ENCODE assay signal across 20 mouse cellular contexts in the genomic region with DNA sequence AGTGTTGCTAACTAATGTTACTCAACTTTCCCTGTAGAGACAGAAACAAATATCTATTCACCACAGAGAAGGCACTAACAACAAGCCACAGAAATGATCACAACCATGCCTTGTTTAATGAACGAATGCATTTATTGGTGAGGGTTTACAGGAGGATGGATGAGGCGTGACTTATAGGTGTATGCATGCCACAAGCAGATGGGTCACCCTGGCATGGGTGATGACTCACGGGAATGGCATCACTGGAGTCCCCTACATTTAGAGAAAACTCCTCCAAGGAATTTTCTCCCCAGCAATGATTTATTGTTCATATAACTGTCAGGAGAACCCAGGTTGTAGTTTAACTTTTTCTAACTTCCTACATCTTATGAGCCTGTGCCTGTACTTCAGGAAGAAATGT.
DNase-seq lines count a peak whose midpoint lies in the region; TF ChIP-seq lines count a peak whose summit lies in the region.
"Had no signal": no experiment of that assay in that cellular context is flagged by ENCODE, and none has a peak within 500 bp of the region (broad histone marks: within the 10 kb centered on the region; RNA-seq: fewer than 3 reads in every experiment).

No protein-coding gene starts in this region.

- no peak for TF ChIP-seq CTCF in C2C12 (IDR thresholded peaks at IDR 0.05; ENCODE audit: control insufficient read depth, insufficient read depth, insufficient read length)

- H3ac ChIP-seq in C2C12 (ENCODE audit: control insufficient read depth, insufficient read length, low read depth): no peak overlapping the region

- H3K27me3 ChIP-seq in C2C12 (ENCODE audit: control insufficient read depth, insufficient read depth, insufficient read length): no peaks in the 10 kb centered on the region
- H3K27me3 ChIP-seq: embryonic facial prominence, embryonic 13.5 days; embryonic facial prominence, embryonic 15.5 days; forebrain, embryonic 12.5 days had no signal

- DNase-seq in 3134 (ENCODE audit: extremely low read depth, insufficient read length, low spot score): peak; percentile 43
- DNase-seq in NIH3T3 (ENCODE audit: low read depth): peak; percentile 14
- DNase-seq in heart, adult 18-20 months: no peak
- DNase-seq in embryo, embryonic 11 days: no peak
- no peak for DNase-seq in frontal cortex, postnatal 14 days (ENCODE audit: low spot score in 2 of 2)
- DNase-seq: adrenal gland, adult 8-10 months; adrenal gland, postnatal 14 days; adrenal gland, postnatal 36 days; B cell, adult 2 months; cerebellum, adult 11-12 months; cerebellum, adult 2 months; cerebellum, adult 9-10 months; cerebellum, postnatal 10 days; cerebellum, postnatal 25 days had no signal

- no peaks in the 10 kb centered on the region for H3K79me2 ChIP-seq in C2C12 (ENCODE audit: control insufficient read depth, insufficient read depth)

- no peaks in the 10 kb centered on the region for H3K79me3 ChIP-seq in C2C12 (ENCODE audit: low read depth)

- no peak overlapping the region for H3K4me3 ChIP-seq in C2C12 (ENCODE audit: insufficient read depth, poor library complexity, severe bottlenecking)
- H3K4me3 ChIP-seq: embryonic facial prominence, embryonic 13.5 days; embryonic facial prominence, embryonic 15.5 days; erythroblast, embryonic 14.5 days; forebrain, embryonic 10.5 days; forebrain, embryonic 12.5 days had no signal

- H3K36me3 ChIP-seq in C2C12 (ENCODE audit: control insufficient read depth, insufficient read depth): no peaks in the 10 kb centered on the region
- H3K36me3 ChIP-seq: embryonic facial prominence, embryonic 13.5 days; embryonic facial prominence, embryonic 15.5 days; forebrain, embryonic 10.5 days; forebrain, embryonic 12.5 days had no signal

TF ChIP-seq in C2C12, 6 proteins besides CTCF, POLR2A, EP300 and RAD21:
- peak; percentile 74 for TF ChIP-seq CEBPB (IDR thresholded peaks at IDR 0.05; ENCODE audit: low read depth)
- TF ChIP-seq MYOG (IDR thresholded peaks at IDR 0.05; ENCODE audit: control insufficient read depth, extremely low read depth, insufficient read length): no peak
- TF ChIP-seq MAX (IDR thresholded peaks at IDR 0.05): peak; percentile 89
- TF ChIP-seq FOSL1 (IDR thresholded peaks at IDR 0.05; ENCODE audit: insufficient read depth, low read length, poor library complexity, severe bottlenecking): peak; percentile 67
- TF ChIP-seq USF1 (IDR thresholded peaks at IDR 0.05; ENCODE audit: low read depth): no peak
TF ChIP-seq in C2C12: peak in this region for 3.

Comparison
In these comparisons a context has a peak if more than half of its experiments do, and no peak if none do; other contexts are left out.
1. DNase-seq: peak in 3134 (single experiment) and NIH3T3 (single experiment); none in heart, adult 18-20 months (0 of 2), embryo, embryonic 11 days (single experiment) and frontal cortex, postnatal 14 days (0 of 2).